Mouse (Mus musculus): ENCODE measurements around the gene Ucn2.

GRCm38 (mm10) chr9:108982498-108982897, 3.3 kb upstream of the Ucn2 start:
- TF ChIP-seq EP300 (IDR thresholded peaks at IDR 0.05; ENCODE audit: low read depth) (no peak), CTCF (IDR thresholded peaks at IDR 0.05; ENCODE audit: low read depth) (no peak)

Measured in liver, embryonic 14.5 days (tissue).